Mouse (Mus musculus): ENCODE data around the gene Ankmy1. TPM values are rescaled to one million over a fixed set of nuclear protein-coding genes. Genes with fewer than 3 reads are reported as not detected.

Gene Ankmy1
- 1 to 10 TPM in 1 of 2 experiments, under 1 TPM in 1; 0.69 to 1.0 TPM for total RNA-seq (2021)
- polyA plus RNA-seq (2012; rRNA removed): 0.18 and 0.26 TPM in 2 replicates
- long read RNA-seq, partial matches to known transcripts: 0 of 1 reads
- long read RNA-seq, other reads (novel, unspliced or antisense): 1 of 1 reads

- peak; percentile 81 for DNase-seq
Measured at GRCm38 (mm10) chr1:92902786-92903185, at the start of gene Ankmy1. Gene Ankmy1, minus strand, starts transcription at chr1:92902906.

- no peak for DNase-seq
Measured at GRCm38 (mm10) chr1:92950607-92951006, 47.9 kb upstream of the Ankmy1 start, which contains the start of gene Gpr35. Gene Gpr35, plus strand, starts transcription at chr1:92950865.

GRCm38 (mm10) chr1:92949426-92949825 is 46.7 kb upstream of the Ankmy1 start:
- no peak for DNase-seq

GRCm38 (mm10) chr1:92947966-92948365 is 45.3 kb upstream of the Ankmy1 start:
- no peak for DNase-seq

GRCm38 (mm10) chr1:92943219-92943989 is 40.7 kb upstream of the Ankmy1 start:
- DNase-seq: no peak

GRCm38 (mm10) chr1:92939746-92940145 is 37.0 kb upstream of the Ankmy1 start:
- no peak for DNase-seq

GRCm38 (mm10) chr1:92937797-92938196 is 35.1 kb upstream of the Ankmy1 start:
- DNase-seq: no peak

- no peak for DNase-seq
Measured at GRCm38 (mm10) chr1:92936467-92936866, 33.8 kb upstream of the Ankmy1 start.

- no peak for DNase-seq
Measured at GRCm38 (mm10) chr1:92935977-92936376, 33.3 kb upstream of the Ankmy1 start.

GRCm38 (mm10) chr1:92935054-92935962 is 32.6 kb upstream of the Ankmy1 start:
- peak; percentile 50 for DNase-seq

GRCm38 (mm10) chr1:92934182-92934827 is 31.6 kb upstream of the Ankmy1 start, which contains the start of gene Capn10:
Gene Capn10, plus strand, starts transcription at chr1:92934376.
- peak; percentile 95 for DNase-seq

- no peak for DNase-seq
Measured at GRCm38 (mm10) chr1:92933611-92934010, 30.9 kb upstream of the Ankmy1 start.

GRCm38 (mm10) chr1:92930171-92930706 is 27.5 kb upstream of the Ankmy1 start:
- DNase-seq: no peak

- DNase-seq: no peak
Measured at GRCm38 (mm10) chr1:92921496-92921895, 18.8 kb upstream of the Ankmy1 start.

GRCm38 (mm10) chr1:92920474-92921200 is 17.9 kb upstream of the Ankmy1 start:
- no peak for DNase-seq

- DNase-seq: no peak
Measured at GRCm38 (mm10) chr1:92919775-92920174, 17.1 kb upstream of the Ankmy1 start.

GRCm38 (mm10) chr1:92919151-92919550 is 16.4 kb upstream of the Ankmy1 start:
- DNase-seq: no peak

GRCm38 (mm10) chr1:92916725-92917124 is 14.0 kb upstream of the Ankmy1 start:
- DNase-seq: no peak

GRCm38 (mm10) chr1:92914993-92915392 is 12.3 kb upstream of the Ankmy1 start:
- peak; percentile 16 for DNase-seq

GRCm38 (mm10) chr1:92914239-92914638 is 11.5 kb upstream of the Ankmy1 start:
- DNase-seq: peak; percentile 44

GRCm38 (mm10) chr1:92912286-92912685 is 9.6 kb upstream of the Ankmy1 start:
- DNase-seq: no peak

All from adrenal gland, adult 2 months (tissue).